Mouse (Mus musculus) brain, embryonic 18.5 days (tissue): Measurements from ENCODE around the gene Olfr623.

Experiments used
- DNase-seq: peaks from one replicate; pipeline ENCODE4 v3.0.0-alpha.2; 2012; ENCODE audit warnings: low read depth, low spot score

Olfr623 gene

DNA sequence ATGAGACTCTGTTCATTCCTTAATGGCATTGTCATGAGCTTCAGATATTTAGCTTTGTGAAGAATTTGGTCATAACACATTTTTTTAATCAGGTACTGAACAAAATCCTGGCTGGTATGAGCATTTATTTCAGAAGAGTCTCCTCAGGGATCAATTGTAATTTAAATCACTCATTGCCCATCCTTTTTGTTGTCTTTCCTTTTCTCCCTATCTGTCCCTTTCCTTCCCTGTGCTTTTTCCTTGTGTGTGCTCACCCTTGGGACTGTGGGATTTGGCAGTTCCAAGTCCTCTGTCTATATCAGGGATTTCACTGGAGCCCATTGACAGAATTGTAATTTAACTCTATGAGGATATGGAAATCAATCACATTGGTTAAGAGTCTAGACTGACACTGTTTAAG lies at the start of gene Olfr623:
Olfr623 (minus strand) TSS at position 101 of the 400 bp plus-strand sequence.
- no peak for DNase-seq

DNA sequence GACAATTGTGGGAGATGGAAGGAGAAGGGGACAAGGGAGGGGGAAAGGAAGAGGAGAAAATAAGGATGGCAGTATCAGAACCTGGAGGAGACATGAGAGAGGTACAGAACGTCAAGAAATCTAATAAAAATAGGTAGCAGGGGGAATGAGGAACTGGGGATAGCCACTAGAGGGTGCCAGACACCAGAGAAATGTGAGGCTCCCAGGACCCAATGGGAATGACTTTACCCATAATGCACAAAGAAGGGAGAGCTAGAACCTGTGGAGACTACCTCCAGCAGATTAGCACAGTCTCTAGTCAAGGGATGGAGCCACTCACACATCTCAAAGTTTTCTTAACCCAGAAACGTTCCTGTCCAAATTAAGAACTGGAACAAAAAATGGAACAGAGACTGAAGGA lies 48.5 kb upstream of the Olfr623 start:
- DNase-seq: no peak

DNA sequence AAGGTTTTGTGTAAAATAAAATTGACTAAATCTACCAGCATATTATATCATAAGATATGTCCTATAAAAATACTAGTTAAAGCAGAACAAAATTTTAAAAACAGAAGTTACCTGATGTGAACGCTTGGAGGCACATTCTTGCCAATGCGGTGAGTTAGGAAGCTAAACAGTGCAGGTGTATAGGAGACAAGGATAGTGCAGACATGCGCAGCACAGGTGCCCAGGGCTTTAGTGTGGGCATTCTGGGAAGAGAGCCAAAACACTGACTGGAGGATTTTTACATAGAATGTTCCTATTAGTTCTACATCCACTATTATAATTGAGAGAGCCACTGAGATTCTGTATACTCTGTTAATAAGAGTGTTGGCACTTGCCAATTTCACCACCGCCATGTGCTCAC lies 36.0 kb upstream of the Olfr623 start:
- no peak for DNase-seq

DNA sequence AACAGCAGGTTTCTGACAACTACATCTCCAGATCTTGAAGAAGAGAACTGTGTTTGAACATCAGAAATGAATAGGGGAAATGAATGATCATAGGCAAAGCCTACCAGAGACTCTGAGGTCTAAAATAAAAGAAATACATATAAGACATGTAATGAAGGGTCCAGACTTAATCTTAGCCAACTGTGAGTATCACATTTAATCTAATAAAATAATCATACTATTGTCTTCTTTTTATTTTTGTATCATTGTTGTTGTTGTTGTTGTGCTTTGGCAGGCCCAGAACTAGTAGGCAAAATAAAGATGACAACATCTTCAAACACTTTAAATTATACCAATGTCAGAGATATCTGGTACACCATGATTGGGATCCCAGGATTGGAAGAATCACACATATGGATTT lies 18.9 kb upstream of the Olfr623 start, which contains the start of gene Olfr625-ps1:
Olfr625-ps1 (plus strand) TSS at position 301 of the 400 bp plus-strand sequence.
- DNase-seq: no peak

DNA sequence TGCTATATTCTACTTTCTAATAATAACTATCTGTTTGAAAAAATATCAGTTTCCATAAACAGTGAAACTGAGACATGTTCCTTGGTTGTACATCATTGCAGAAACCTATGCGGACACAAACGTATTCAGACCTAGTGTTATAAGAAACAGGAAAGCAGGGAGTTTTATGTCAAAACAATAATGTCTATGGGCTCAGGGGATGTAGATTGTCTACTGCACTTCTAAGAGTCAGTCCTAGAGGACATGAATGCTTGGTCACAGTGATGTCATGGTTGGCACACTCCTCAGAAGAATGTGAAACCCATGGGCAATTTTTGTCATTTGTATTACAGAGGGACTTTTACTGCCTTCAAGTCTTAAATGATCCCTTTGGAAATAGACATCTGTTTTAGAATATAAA lies 7.6 kb upstream of the Olfr623 start, which contains the start of gene Olfr624:
Olfr624 (minus strand) TSS at position 101 of the 400 bp plus-strand sequence.
- DNase-seq: no peak

DNA sequence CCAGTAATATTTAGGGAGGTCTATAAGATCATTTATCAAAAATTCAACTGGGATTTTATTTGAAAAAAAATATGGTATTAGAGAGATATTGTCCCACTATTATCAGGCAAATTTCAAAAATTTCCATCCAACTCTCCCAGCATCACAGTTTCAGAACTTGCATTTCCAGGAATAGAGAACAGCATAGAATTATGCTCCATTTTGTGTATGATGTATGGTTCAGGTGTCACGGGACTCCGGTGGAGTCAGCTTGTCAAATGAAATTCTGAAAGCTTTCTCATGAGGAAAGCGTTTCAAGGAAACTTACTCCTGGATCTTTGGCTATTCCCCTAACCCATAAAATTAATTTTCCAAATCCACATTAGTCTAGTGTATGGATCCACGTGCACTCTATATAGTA lies 19.4 kb downstream of the Olfr623 start:
- no peak for DNase-seq

DNA sequence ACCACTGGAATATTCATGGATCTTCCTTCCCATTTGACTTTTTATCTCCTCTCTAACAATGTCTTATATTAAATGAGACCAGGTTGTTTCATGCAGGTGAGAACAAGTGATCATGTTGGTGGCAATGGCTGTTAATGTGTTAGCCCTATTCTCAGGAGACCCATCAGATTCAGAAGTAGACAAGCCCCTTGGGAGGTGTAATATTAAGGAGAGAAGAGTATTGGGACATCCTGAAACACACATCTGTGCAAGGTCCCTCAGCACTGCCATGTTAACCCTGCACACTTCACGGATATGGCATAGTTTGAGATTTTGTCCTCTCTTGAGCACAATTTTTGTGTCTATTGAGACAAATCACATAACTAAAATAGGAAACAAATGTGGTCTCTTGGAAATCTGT lies 20.9 kb downstream of the Olfr623 start, which contains the start of gene Olfr622:
Olfr622 (minus strand) TSS at position 101 of the 400 bp plus-strand sequence.
- no peak for DNase-seq

DNA sequence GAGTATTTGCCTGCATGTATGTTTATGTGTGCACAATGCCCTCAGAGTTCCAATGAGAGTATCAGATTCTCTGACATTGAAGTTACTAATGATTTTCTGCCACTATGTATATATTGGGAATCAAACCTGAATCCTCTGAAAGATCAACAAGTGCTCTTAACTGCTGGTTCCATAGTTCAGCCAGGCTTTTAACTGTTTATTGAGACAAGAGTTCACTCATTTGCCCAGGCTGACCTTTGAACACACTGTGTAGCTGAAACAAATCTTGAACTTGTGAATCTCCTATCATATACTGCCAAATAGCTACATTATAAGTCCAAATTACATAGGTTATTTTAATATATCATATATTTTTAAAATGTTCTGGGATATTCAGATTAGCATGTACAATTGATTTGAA lies 26.7 kb downstream of the Olfr623 start:
- DNase-seq: no peak

DNA sequence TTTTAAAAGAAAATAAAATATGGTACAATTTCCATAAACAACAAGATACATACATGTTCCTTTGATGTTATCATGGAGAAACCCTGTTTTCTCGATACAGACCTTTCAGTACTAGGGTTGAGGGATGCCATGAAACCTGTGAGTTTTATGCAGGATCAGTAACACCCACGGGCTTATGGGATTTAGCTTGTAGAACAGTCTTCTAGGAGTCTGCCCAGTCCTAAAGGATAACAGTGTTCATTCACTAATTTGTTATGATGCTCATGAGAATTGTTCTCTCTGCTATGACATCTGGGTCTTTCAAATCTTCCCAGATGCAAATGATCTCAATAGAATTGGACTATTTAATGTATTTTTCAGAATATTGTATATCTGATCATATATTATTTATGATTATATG lies 51.1 kb downstream of the Olfr623 start, which contains the start of gene Olfr620:
Olfr620 (minus strand) TSS at position 101 of the 400 bp plus-strand sequence.
- no peak for DNase-seq
